Mouse (Mus musculus) MEL (cell line): ENCODE measurements at regions not wholly inside any gene's neighbourhood (a gene's known extent, or its start where the extent isn't known, plus 50 kb on each side); places are given as distances from the start of the nearest gene placed in this dataset.

ENCODE experiments used
- DNase-seq: peaks from one replicate; pipeline ENCODE4 v3.0.0; 2011; ENCODE audit warnings: low read depth, low spot score
- H3K27ac ChIP-seq: 2 replicates; pipeline ENCODE4 v1.5.1; 2012; ENCODE audit warnings: low read depth, mild to moderate bottlenecking, control low read depth, low read length, moderate library complexity; ENCODE audit not compliant: control insufficient read depth
- H3K27me3 ChIP-seq, 2 experiments: fragments of 150-350 bp in 1 of 2; sonication (generic) in 1 of 2; 2 replicates each; pipeline ENCODE4 v1.6.1; 2012; ENCODE audit warnings: low read length in 2 of 2, mild to moderate bottlenecking in 2 of 2, improper control_type of control experiment in 1 of 2, moderate library complexity in 1 of 2; ENCODE audit not compliant: insufficient read depth in 2 of 2, control insufficient read depth in 1 of 2
- H3K36me3 ChIP-seq, 2 experiments: 2 replicates each; pipeline ENCODE4 v1.6.1; 2012 to 2014; ENCODE audit warnings: low read length in 2 of 2, improper control_type of control experiment in 1 of 2, inconsistent platforms in 1 of 2, mild to moderate bottlenecking in 1 of 2; ENCODE audit not compliant: insufficient read depth in 2 of 2, control insufficient read depth in 1 of 2
- H3K4me1 ChIP-seq, 2 experiments: fragments of 150-350 bp in 1 of 2; sonication (generic) in 1 of 2; 2 replicates each; pipeline ENCODE4 v1.6.1; 2012; ENCODE audit warnings: low read length in 2 of 2, improper control_type of control experiment in 1 of 2, mild to moderate bottlenecking in 1 of 2; ENCODE audit not compliant: insufficient read depth in 2 of 2, control insufficient read depth in 1 of 2
- H3K4me3 ChIP-seq, 2 experiments: fragments of 150-350 bp in 1 of 2; sonication (generic) in 1 of 2; 2 replicates each; pipeline ENCODE4 v1.5.1; 2012; ENCODE audit warnings: low read depth in 2 of 2, low read length in 2 of 2, mild to moderate bottlenecking in 2 of 2, moderate library complexity in 2 of 2, control low read depth in 1 of 2, improper control_type of control experiment in 1 of 2; ENCODE audit not compliant: control insufficient read depth in 1 of 2, insufficient read depth in 1 of 2
- H3K79me2 ChIP-seq: 2 replicates; pipeline ENCODE4 v1.6.1; 2012; ENCODE audit warnings: mild to moderate bottlenecking, low read length, moderate library complexity; ENCODE audit not compliant: control insufficient read depth, poor library complexity, insufficient read depth
- H3K9ac ChIP-seq: 2 replicates; pipeline ENCODE4 v1.6.1; 2012; ENCODE audit warnings: low read depth, mild to moderate bottlenecking, control low read depth, low read length, moderate library complexity; ENCODE audit not compliant: control insufficient read depth, poor library complexity, severe bottlenecking
- H3K9me3 ChIP-seq: fragments of 150-350 bp; sonication (generic); replicated peaks from 2 replicates; pipeline ENCODE4 v1.6.1; 2012; ENCODE audit warnings: mild to moderate bottlenecking, low read length, improper control_type of control experiment, moderate library complexity; ENCODE audit not compliant: insufficient read depth
- CHD1 ChIP-seq: IDR thresholded peaks from 2 replicates; pipeline ENCODE4 v1.6.1; 2012; ENCODE audit warnings: low read depth, mild to moderate bottlenecking, inconsistent platforms, low read length, improper control_type of control experiment
- CTCF ChIP-seq, 3 experiments: IDR thresholded peaks in 2 of 3; conservative IDR thresholded peaks in 1 of 3; 2 replicates each; pipeline ENCODE4 v1.5.1; 2011 to 2012; ENCODE audit warnings: low read length in 3 of 3, low read depth in 2 of 3, mild to moderate bottlenecking in 2 of 3, improper control_type of control experiment in 1 of 3, inconsistent platforms in 1 of 3, mixed read lengths in 1 of 3, moderate library complexity in 1 of 3; ENCODE audit not compliant: control insufficient read depth in 1 of 3, insufficient read depth in 1 of 3, poor library complexity in 1 of 3, severe bottlenecking in 1 of 3
- E2F4 ChIP-seq: IDR thresholded peaks from 2 replicates; pipeline ENCODE4 v1.6.1; 2011; ENCODE audit warnings: low read depth, low read length, improper control_type of control experiment, borderline replicate concordance
- EP300 ChIP-seq, 2 experiments: IDR thresholded peaks; 2 replicates each; pipeline ENCODE4 v1.6.1; 2011; ENCODE audit warnings: improper control_type of control experiment in 2 of 2, low read length in 2 of 2, low read depth in 1 of 2, mild to moderate bottlenecking in 1 of 2
- ETS1 ChIP-seq: IDR thresholded peaks from 2 replicates; pipeline ENCODE4 v1.6.1; 2012; ENCODE audit warnings: low read depth, mild to moderate bottlenecking, inconsistent platforms, low read length, improper control_type of control experiment, moderate library complexity
- JUND ChIP-seq: IDR thresholded peaks from 2 replicates; pipeline ENCODE4 v1.6.1; 2011; ENCODE audit warnings: low read depth, mild to moderate bottlenecking, improper control_type of control experiment, low read length
- KAT2A ChIP-seq: conservative IDR thresholded peaks from 2 replicates; pipeline ENCODE4 v1.6.1; 2012; ENCODE audit warnings: low read depth, low read length, improper control_type of control experiment, inconsistent platforms
- MAX ChIP-seq: IDR thresholded peaks from 2 replicates; pipeline ENCODE4 v1.6.1; 2011; ENCODE audit warnings: low read length, improper control_type of control experiment
- MAZ ChIP-seq: IDR thresholded peaks from 2 replicates; pipeline ENCODE4 v1.6.1; 2012; ENCODE audit warnings: low read depth, mild to moderate bottlenecking, inconsistent platforms, low read length, improper control_type of control experiment
- MEF2A ChIP-seq: IDR thresholded peaks from 2 replicates; pipeline ENCODE4 v1.6.1; 2014; ENCODE audit warnings: low read depth, mild to moderate bottlenecking, inconsistent platforms, low read length, improper control_type of control experiment; ENCODE audit not compliant: poor library complexity, insufficient replicate concordance, severe bottlenecking; ENCODE audit errors: extremely low read depth
- MXI1 ChIP-seq: IDR thresholded peaks from 2 replicates; pipeline ENCODE4 v1.6.1; 2011; ENCODE audit warnings: mild to moderate bottlenecking, low read depth, low read length, improper control_type of control experiment
- NELFE ChIP-seq: IDR thresholded peaks from 2 replicates; pipeline ENCODE4 v1.6.1; 2011; ENCODE audit warnings: low read depth, low read length, improper control_type of control experiment
- NRF1 ChIP-seq: IDR thresholded peaks from 2 replicates; pipeline ENCODE4 v1.6.1; 2014; ENCODE audit warnings: low read depth, mild to moderate bottlenecking, inconsistent platforms, low read length, improper control_type of control experiment, moderate library complexity; ENCODE audit not compliant: poor library complexity, insufficient read depth, severe bottlenecking
- POLR2AphosphoS2 ChIP-seq: IDR thresholded peaks from 2 replicates; pipeline ENCODE4 v1.6.1; 2011; ENCODE audit warnings: low read length, improper control_type of control experiment
- POLR2AphosphoS5 ChIP-seq: IDR thresholded peaks from 2 replicates; pipeline ENCODE4 v1.6.1; 2012; ENCODE audit warnings: low read depth, borderline replicate concordance, mild to moderate bottlenecking, inconsistent platforms, low read length, moderate library complexity, mixed read lengths
- SIN3A ChIP-seq: IDR thresholded peaks from 2 replicates; pipeline ENCODE4 v1.6.1; 2012; ENCODE audit warnings: low read length, improper control_type of control experiment, inconsistent platforms
- SMC3 ChIP-seq: IDR thresholded peaks from 2 replicates; pipeline ENCODE4 v1.6.1; 2011; ENCODE audit warnings: low read depth, low read length, improper control_type of control experiment
- TBP ChIP-seq: IDR thresholded peaks from 2 replicates; pipeline ENCODE4 v1.8.0; 2011; ENCODE audit warnings: low read depth, low read length, improper control_type of control experiment
- TCF12 ChIP-seq: IDR thresholded peaks from 2 replicates; pipeline ENCODE4 v1.6.1; 2014; ENCODE audit warnings: low read depth, mild to moderate bottlenecking, inconsistent platforms, low read length, improper control_type of control experiment, moderate library complexity
- USF1 ChIP-seq: IDR thresholded peaks from 2 replicates; pipeline ENCODE4 v1.6.1; 2014; ENCODE audit warnings: low read depth, mild to moderate bottlenecking, inconsistent platforms, low read length, improper control_type of control experiment, moderate library complexity
- USF2 ChIP-seq, 2 experiments: IDR thresholded peaks; 2 replicates each; pipeline ENCODE4 v1.6.1; 2011 to 2012; ENCODE audit warnings: improper control_type of control experiment in 2 of 2, low read length in 2 of 2, borderline replicate concordance in 1 of 2, inconsistent platforms in 1 of 2, low read depth in 1 of 2, mild to moderate bottlenecking in 1 of 2; ENCODE audit not compliant: insufficient read depth in 1 of 2
- ZNF384 ChIP-seq: IDR thresholded peaks from 2 replicates; pipeline ENCODE4 v1.6.1; 2012; ENCODE audit warnings: low read depth, mild to moderate bottlenecking, inconsistent platforms, low read length, improper control_type of control experiment

DNA sequence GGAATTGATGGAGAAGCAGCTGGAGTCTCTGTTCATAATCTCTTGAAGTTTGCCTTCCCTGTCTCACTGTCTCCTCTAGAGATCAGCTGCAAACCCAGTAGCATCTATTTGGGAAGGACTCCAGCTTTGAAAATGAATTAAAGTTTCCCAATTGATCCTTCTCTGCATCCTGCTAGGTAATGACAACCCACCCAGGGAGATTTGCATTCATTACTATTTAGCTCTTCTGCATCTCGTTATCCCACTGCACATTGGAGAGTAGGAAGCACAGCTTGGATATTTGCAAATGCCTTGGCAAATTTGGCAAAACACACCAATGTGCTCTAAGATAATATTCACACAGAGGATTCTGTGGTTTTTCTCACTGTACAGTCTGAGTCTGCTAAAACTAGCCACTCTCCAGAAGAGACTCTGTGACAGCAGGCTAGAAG is 530.1 kb downstream of the Ipo11 start:
- Histone ChIP-seq H3K36me3 (no peaks in the 10 kb centered on the region), H3K27me3 (no peaks in the 10 kb centered on the region), H3K4me1 (no peaks in the 10 kb centered on the region), H3K4me3 (no peak overlapping the region), H3K9ac (no peak overlapping the region), H3K79me2 (no peaks in the 10 kb centered on the region), H3K27ac (no peak overlapping the region), H3K9me3 (no peaks in the 10 kb centered on the region)
- TF ChIP-seq MEF2A (no peak), E2F4 (no peak), MXI1 (no peak), NRF1 (no peak), ZNF384 (no peak), JUND (no peak)
- no peak for DNase-seq

DNA sequence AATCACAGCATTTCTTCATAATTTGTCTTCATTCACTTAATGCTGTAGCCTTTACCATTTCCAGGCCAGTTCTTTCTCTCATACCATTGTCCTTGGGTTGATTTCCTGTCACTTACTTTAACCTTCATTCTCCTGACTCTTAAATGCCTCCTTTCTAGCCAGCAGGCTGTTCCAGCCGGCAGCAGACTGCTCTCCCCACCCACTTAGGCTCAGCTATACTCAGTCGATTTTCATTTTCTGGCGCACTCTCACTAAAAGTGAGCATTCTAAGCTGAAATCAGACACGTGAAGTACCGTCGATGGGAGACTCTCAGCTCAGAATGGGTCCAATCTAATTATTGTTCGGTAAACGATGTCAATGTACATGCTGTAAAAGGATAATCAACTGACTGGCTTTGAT is 544.1 kb downstream of the Ipo11 start:
- no peak for DNase-seq
- Histone ChIP-seq H3K4me1 (no peaks in the 10 kb centered on the region), H3K9me3 (no peaks in the 10 kb centered on the region), H3K27ac (no peak overlapping the region), H3K4me3 (no peak overlapping the region), H3K9ac (no peak overlapping the region), H3K36me3 (no peaks in the 10 kb centered on the region), H3K79me2 (no peaks in the 10 kb centered on the region), H3K27me3 (no peaks in the 10 kb centered on the region)
- no peak for TF ChIP-seq USF2 (IDR thresholded peaks at IDR 0.05; ENCODE audit: borderline replicate concordance in 1 of 2, insufficient read depth in 1 of 2, low read depth in 1 of 2, low read length in 2 of 2)
- no peak for TF ChIP-seq TCF12
- TF ChIP-seq SIN3A, result no peak
- TF ChIP-seq ETS1, result no peak
- no peak for TF ChIP-seq JUND
- TF ChIP-seq EP300 (IDR thresholded peaks at IDR 0.05; ENCODE audit: low read depth in 1 of 2, low read length in 2 of 2), result no peak
- no peak for TF ChIP-seq NRF1
- TF ChIP-seq TBP, result no peak
- no peak for TF ChIP-seq MAZ
- no peak for TF ChIP-seq POLR2AphosphoS5
- no peak for TF ChIP-seq KAT2A
- TF ChIP-seq CHD1, result no peak
- no peak for TF ChIP-seq MXI1
- no peak for TF ChIP-seq NELFE
- no peak for TF ChIP-seq SMC3
- no peak for TF ChIP-seq CTCF (IDR thresholded peaks at IDR 0.05 in 2 of 3, conservative IDR thresholded peaks at IDR 0.05 in 1 of 3; ENCODE audit: control insufficient read depth in 1 of 3, insufficient read depth in 1 of 3, low read depth in 2 of 3, low read length in 3 of 3, poor library complexity in 1 of 3, severe bottlenecking in 1 of 3)
- no peak for TF ChIP-seq MAX
- no peak for TF ChIP-seq POLR2AphosphoS2
- no peak for TF ChIP-seq USF1
